Mouse (Mus musculus) neural tube, embryonic 14.5 days (tissue): ENCODE data around the gene Smok2b. TPM values are rescaled to one million over a fixed set of nuclear protein-coding genes. Genes with fewer than 3 reads are reported as not detected.
"Not testable (repeated sequence)": the region's sequence is repeated elsewhere in the genome, so short reads cannot be mapped to it uniquely, and the experiment has no call there.

ENCODE experiments used
- ATAC-seq: fragments of 200-750 bp; cut with Nextera tagmentation; 2 replicates; pipeline ENCODE4 v1.8.0; 2017; ENCODE audit warnings: low read depth, mild to moderate bottlenecking, moderate TSS enrichment, moderate library complexity
- H3K27ac ChIP-seq: fragments of 300-500 bp; sonication (generic); 2 replicates; pipeline ENCODE4 v1.5.1; 2014; ENCODE audit warnings: low read depth, mild to moderate bottlenecking, control low read depth, low read length, moderate library complexity, mixed read lengths
- H3K27me3 ChIP-seq: fragments of 300-500 bp; sonication (generic); 2 replicates; pipeline ENCODE4 v1.6.1; 2014; ENCODE audit warnings: low read length; ENCODE audit not compliant: control insufficient read depth, insufficient read depth
- H3K36me3 ChIP-seq: fragments of 300-500 bp; sonication (generic); 2 replicates; pipeline ENCODE4 v1.6.1; 2014; ENCODE audit warnings: low read length, mixed read lengths; ENCODE audit not compliant: control insufficient read depth, insufficient read depth
- H3K4me1 ChIP-seq: fragments of 300-500 bp; sonication (generic); 2 replicates; pipeline ENCODE4 v1.6.1; 2014; ENCODE audit warnings: low read length; ENCODE audit not compliant: control insufficient read depth, insufficient read depth
- H3K4me2 ChIP-seq: fragments of 300-500 bp; sonication (generic); 2 replicates; pipeline ENCODE4 v1.6.1; 2014; ENCODE audit warnings: mild to moderate bottlenecking, low read depth, low read length, control low read depth
- H3K4me3 ChIP-seq: fragments of 300-500 bp; sonication (generic); 2 replicates; pipeline ENCODE4 v1.5.1; 2014; ENCODE audit warnings: low read depth, low read length, control low read depth, mixed read lengths
- H3K9ac ChIP-seq: fragments of 300-500 bp; sonication (generic); replicated peaks from 2 replicates; pipeline ENCODE4 v1.6.1; 2014; ENCODE audit warnings: low read depth, mild to moderate bottlenecking, control low read depth, low read length, mixed read lengths
- H3K9me3 ChIP-seq: fragments of 300-500 bp; sonication (generic); 2 replicates; pipeline ENCODE4 v1.6.1; 2016; ENCODE audit warnings: low read length; ENCODE audit not compliant: control insufficient read depth
- WGBS: fragments of 180-500 bp; shearing (Covaris S2); extraction: QIAGEN DNeasy Blood & Tissue Kit; methylation state at CpG from one replicate; pipeline ENCODE4 v1.1.7; 2014; 5-methylcytosine and 5-hydroxymethylcytosine counted together
- polyA plus RNA-seq: library from polyadenylated mRNA; unstranded; fragments of >200 nt; fragmentation: Nextera tagmentation; extraction: Ambion mirVana; gene quantifications from 2 replicates; pipeline ENCODE4 v1.2.1, GENCODE M21; 2014

Gene Smok2b
- polyA plus RNA-seq, 1 experiment from 2014 or later = not detected

- not testable (repeated sequence) for H3K4me1 ChIP-seq, H3K4me3 ChIP-seq, H3K36me3 ChIP-seq, ATAC-seq, H3K4me2 ChIP-seq, H3K27ac ChIP-seq, H3K9ac ChIP-seq, H3K27me3 ChIP-seq
- WGBS = 84% methylated on average over 2 of the region's 2 CpGs
- peaks cover 14% of the 10 kb centered on the region for H3K9me3 ChIP-seq
These were observed 31.2 kb upstream of the Smok2b start for GRCm38 (mm10) chr17:13198812-13199211.

- H3K4me1 ChIP-seq, H3K27me3 ChIP-seq, H3K9ac ChIP-seq, H3K27ac ChIP-seq, H3K4me3 ChIP-seq, H3K4me2 ChIP-seq, H3K36me3 ChIP-seq: not testable (repeated sequence)
- peaks cover 14% of the 10 kb centered on the region for H3K9me3 ChIP-seq
- ATAC-seq = peak; percentile 68
- 76% methylated on average over 8 of the region's 9 CpGs for WGBS
These were observed 30.1 kb upstream of the Smok2b start for GRCm38 (mm10) chr17:13199880-13200409.

- not testable (repeated sequence) for H3K9me3 ChIP-seq, H3K9ac ChIP-seq, H3K4me2 ChIP-seq, H3K4me3 ChIP-seq, H3K36me3 ChIP-seq, H3K4me1 ChIP-seq, ATAC-seq, H3K27me3 ChIP-seq, H3K27ac ChIP-seq
- WGBS = 88% methylated on average over 4 of the region's 4 CpGs
These were observed 28.5 kb upstream of the Smok2b start for GRCm38 (mm10) chr17:13201551-13201950.

- H3K9me3 ChIP-seq = peaks cover 11% of the 10 kb centered on the region; the same call in 1 of the 2 replicates
- not testable (repeated sequence) for H3K4me1 ChIP-seq, H3K36me3 ChIP-seq, H3K27me3 ChIP-seq, H3K4me3 ChIP-seq, H3K4me2 ChIP-seq, H3K9ac ChIP-seq, H3K27ac ChIP-seq, ATAC-seq
- WGBS = 77% methylated on average over 2 of the region's 3 CpGs
These were observed 27.5 kb upstream of the Smok2b start for GRCm38 (mm10) chr17:13202453-13203107.

GRCm38 (mm10) chr17:13205247-13205646 is 24.8 kb upstream of the Smok2b start:
- H3K4me2 ChIP-seq, H3K36me3 ChIP-seq, H3K27ac ChIP-seq, H3K4me1 ChIP-seq, H3K27me3 ChIP-seq, ATAC-seq, H3K9ac ChIP-seq, H3K4me3 ChIP-seq: not testable (repeated sequence)
- 79% methylated on average over 1 of the region's 1 CpGs for WGBS
- peaks cover 20% of the 10 kb centered on the region for H3K9me3 ChIP-seq

GRCm38 (mm10) chr17:13206491-13206890 is 23.6 kb upstream of the Smok2b start:
- WGBS = 91% methylated on average over 2 of the region's 2 CpGs
- no peak for ATAC-seq
- no peak overlapping the region for H3K4me3 ChIP-seq
- H3K9me3 ChIP-seq = peaks cover 18% of the 10 kb centered on the region
- H3K9ac ChIP-seq = no peak overlapping the region
- H3K27me3 ChIP-seq = no peaks in the 10 kb centered on the region
- no peak overlapping the region for H3K4me2 ChIP-seq
- no peak overlapping the region for H3K27ac ChIP-seq
- no peaks in the 10 kb centered on the region for H3K36me3 ChIP-seq
- no peaks in the 10 kb centered on the region for H3K4me1 ChIP-seq

- peaks cover 38% of the 10 kb centered on the region for H3K9me3 ChIP-seq
- ATAC-seq, H3K4me1 ChIP-seq, H3K4me2 ChIP-seq, H3K27me3 ChIP-seq, H3K27ac ChIP-seq, H3K4me3 ChIP-seq, H3K36me3 ChIP-seq, H3K9ac ChIP-seq: not testable (repeated sequence)
These were observed 21.6 kb upstream of the Smok2b start for GRCm38 (mm10) chr17:13208460-13208859.

GRCm38 (mm10) chr17:13212136-13212850 is 17.8 kb upstream of the Smok2b start:
- 77% methylated on average over 7 of the region's 7 CpGs for WGBS
- peaks cover 71% of the 10 kb centered on the region for H3K9me3 ChIP-seq
- H3K27me3 ChIP-seq = no peaks in the 10 kb centered on the region
- ATAC-seq = no peak
- no peak overlapping the region for H3K4me3 ChIP-seq
- H3K4me2 ChIP-seq = no peak overlapping the region
- no peak overlapping the region for H3K27ac ChIP-seq
- H3K36me3 ChIP-seq = no peaks in the 10 kb centered on the region
- H3K9ac ChIP-seq = no peak overlapping the region
- no peaks in the 10 kb centered on the region for H3K4me1 ChIP-seq

GRCm38 (mm10) chr17:13214169-13214568 is 15.9 kb upstream of the Smok2b start:
- no peak overlapping the region for H3K9ac ChIP-seq
- no peaks in the 10 kb centered on the region for H3K27me3 ChIP-seq
- H3K36me3 ChIP-seq = no peaks in the 10 kb centered on the region
- H3K4me1 ChIP-seq = no peaks in the 10 kb centered on the region
- H3K4me2 ChIP-seq = no peak overlapping the region
- WGBS = 63% methylated on average over 4 of the region's 4 CpGs
- peaks cover 79% of the 10 kb centered on the region for H3K9me3 ChIP-seq
- no peak overlapping the region for H3K27ac ChIP-seq
- H3K4me3 ChIP-seq = no peak overlapping the region
- no peak for ATAC-seq
